In genomic region chr7:25387811-25388440, GRCm38 (mm10) we compare ENCODE assay signal across 20 mouse cellular contexts. TPM values are rescaled to one million over a fixed set of nuclear protein-coding genes. Genes with fewer than 3 reads are reported as not detected.
DNase-seq lines count a peak whose midpoint lies in the region; ATAC-seq and TF ChIP-seq lines count a peak whose summit lies in the region.
"Had no signal": no experiment of that assay in that cellular context is flagged by ENCODE, and none has a peak within 500 bp of the region (broad histone marks: within the 10 kb centered on the region; RNA-seq: fewer than 3 reads in every experiment).

No protein-coding gene starts in this region.

- no peak overlapping the region for H3K4me3 ChIP-seq in liver, embryonic 15.5 days (replicated peaks)
- H3K4me3 ChIP-seq in liver, embryonic 12.5 days, result no peak overlapping the region
- H3K4me3 ChIP-seq in small intestine, adult 2 months (ENCODE audit: low read depth, low read length), result peak overlapping the region; percentile 47
- H3K4me3 ChIP-seq: heart, embryonic 13.5 days; hindbrain, embryonic 13.5 days; limb, embryonic 10.5 days; liver, embryonic 13.5 days; neural tube, embryonic 13.5 days had no signal

- H3K27me3 ChIP-seq in liver, embryonic 15.5 days, result no peaks in the 10 kb centered on the region
- H3K27me3 ChIP-seq in liver, embryonic 12.5 days (replicated peaks), result no peaks in the 10 kb centered on the region
- H3K27me3 ChIP-seq in small intestine, adult 2 months (ENCODE audit: control insufficient read depth, insufficient read depth, low read length), result no peaks in the 10 kb centered on the region
- H3K27me3 ChIP-seq: CH12.LX; heart, embryonic 13.5 days; hindbrain, embryonic 13.5 days; liver, embryonic 13.5 days; neural tube, embryonic 13.5 days had no signal

- DNase-seq in gastrocnemius, postnatal 25 days, result peak; percentile 28
- DNase-seq in gastrocnemius, adult 8-10 months (ENCODE audit: low spot score in 2 of 2), result no peak
- DNase-seq in adrenal gland, postnatal 10 days, result peak; percentile 61
- DNase-seq: kidney, adult 11 months; kidney, postnatal 4 days; layer of hippocampus, postnatal 36 days; liver, embryonic 13.5 days; lung, postnatal 14 days; right cerebral cortex, postnatal 4 days had no signal

- H3K27ac ChIP-seq in liver, embryonic 15.5 days (replicated peaks), result 0 out of 2 replicates have a peak overlapping the region, but pooled peaks have one; percentile 14
- no peak overlapping the region for H3K27ac ChIP-seq in liver, embryonic 12.5 days
- H3K27ac ChIP-seq in small intestine, adult 2 months (ENCODE audit: insufficient read depth, low read depth, low read length), result peak overlapping the region; percentile 97
- H3K27ac ChIP-seq: hindbrain, embryonic 13.5 days; limb, embryonic 10.5 days; liver, embryonic 13.5 days; neural tube, embryonic 13.5 days had no signal

- TF ChIP-seq POLR2A in small intestine, adult 2 months (IDR thresholded peaks at IDR 0.05; ENCODE audit: low read depth, low read length), result no peak

- no peak overlapping the region for H3K4me2 ChIP-seq in liver, embryonic 15.5 days
- H3K4me2 ChIP-seq in liver, embryonic 12.5 days, result no peak overlapping the region
- H3K4me2 ChIP-seq: heart, embryonic 13.5 days; hindbrain, embryonic 13.5 days; liver, embryonic 13.5 days; neural tube, embryonic 13.5 days had no signal

- no peak overlapping the region for H3K9ac ChIP-seq in liver, embryonic 15.5 days
- H3K9ac ChIP-seq in liver, embryonic 12.5 days, result no peak overlapping the region
- H3K9ac ChIP-seq: heart, embryonic 13.5 days; hindbrain, embryonic 13.5 days; liver, embryonic 13.5 days; neural tube, embryonic 13.5 days had no signal

- no peak for ATAC-seq in liver, embryonic 15.5 days (ENCODE audit: insufficient read depth)
- no peak for ATAC-seq in liver, embryonic 12.5 days
- ATAC-seq in megakaryocyte, adult 5-6 weeks (ENCODE audit: poor library complexity, severe bottlenecking), result no peak
- ATAC-seq: forebrain, embryonic 14.5 days had no signal

- 86% methylated on average over 18 of the region's 18 CpGs for WGBS in liver, embryonic 15.5 days (ENCODE audit: insufficient replicate concordance)
- WGBS in liver, embryonic 12.5 days (ENCODE audit: insufficient replicate concordance), result 85% methylated on average over 18 of the region's 18 CpGs
- 86% methylated on average over 18 of the region's 18 CpGs for WGBS in small intestine, adult 2 months

- no peak for TF ChIP-seq CTCF in small intestine, adult 2 months (IDR thresholded peaks at IDR 0.05; ENCODE audit: extremely low read depth, insufficient read length, insufficient replicate concordance, low read depth, low read length)

- peaks cover 23% of the 10 kb centered on the region for H3K36me3 ChIP-seq in liver, embryonic 15.5 days (replicated peaks)
- H3K36me3 ChIP-seq in liver, embryonic 12.5 days, result peaks cover 39% of the 10 kb centered on the region
- peaks cover 43% of the 10 kb centered on the region for H3K36me3 ChIP-seq in small intestine, adult 2 months (ENCODE audit: control insufficient read depth, insufficient read depth, low read length)

- H3K4me1 ChIP-seq in liver, embryonic 15.5 days (replicated peaks), result peaks cover 75% of the 10 kb centered on the region
- H3K4me1 ChIP-seq in liver, embryonic 12.5 days, result peaks cover 59% of the 10 kb centered on the region
- peaks cover 54% of the 10 kb centered on the region for H3K4me1 ChIP-seq in small intestine, adult 2 months (ENCODE audit: control insufficient read depth, insufficient read depth, insufficient read length, low read length)

- no peaks in the 10 kb centered on the region for H3K9me3 ChIP-seq in liver, embryonic 15.5 days (replicated peaks)
- H3K9me3 ChIP-seq in liver, embryonic 12.5 days (replicated peaks), result no peaks in the 10 kb centered on the region
- H3K9me3 ChIP-seq: heart, embryonic 13.5 days; hindbrain, embryonic 13.5 days; limb, embryonic 10.5 days; liver, embryonic 13.5 days; neural tube, embryonic 13.5 days had no signal

RNA-seq across cellular contexts. Expression of gene Lipe, which starts 10.6 kb away (rescaled TPM):
- 10 to 100 TPM; 12.8 to 42.6 TPM for total RNA-seq in gastrocnemius, postnatal 25 days (2021)
- total RNA-seq in gastrocnemius, adult 8-10 months (2022), result 10 to 100 TPM; 10.6 to 28.0 (median 19.9) TPM
- polyA plus RNA-seq in liver, embryonic 15.5 days (2015; fragmentation: Nextera tagmentation; extraction: Ambion mirVana), result 3.4 and 3.8 TPM in 2 replicates
- 2.9 and 3.3 TPM in 2 replicates for polyA plus RNA-seq in liver, embryonic 12.5 days (2016; fragmentation: Nextera tagmentation; extraction: Ambion mirVana)
- 100 to 1,000 TPM; 391 to 441 TPM for total RNA-seq in adrenal gland, postnatal 10 days (2021)
- polyA plus RNA-seq in small intestine, adult 2 months (2012; rRNA removed), result 56.9 and 186 TPM in 2 replicates
- 17.4 and 20.6 TPM in 2 replicates for total RNA-seq in megakaryocyte, adult 5-6 weeks (2015)
- total RNA-seq in megakaryocyte, adult 5-6 weeks (2017), result 17.3 and 23.6 TPM in 2 replicates

RNA-seq across cellular contexts. Expression of gene Cnfn, which starts 18.4 kb away (rescaled TPM):
- total RNA-seq in gastrocnemius, postnatal 25 days (2021), result not detected
- not detected for total RNA-seq in gastrocnemius, adult 8-10 months (2022)
- 0.24 TPM in 1 of 2 replicates, not detected in the other for polyA plus RNA-seq in liver, embryonic 15.5 days (2015; fragmentation: Nextera tagmentation; extraction: Ambion mirVana)
- not detected in 2 replicates for polyA plus RNA-seq in liver, embryonic 12.5 days (2016; fragmentation: Nextera tagmentation; extraction: Ambion mirVana)
- not detected for total RNA-seq in adrenal gland, postnatal 10 days (2021)
- polyA plus RNA-seq in small intestine, adult 2 months (2012; rRNA removed), result 0.48 and 0.84 TPM in 2 replicates
- not detected in 2 replicates for total RNA-seq in megakaryocyte, adult 5-6 weeks (2015)
- not detected in 2 replicates for total RNA-seq in megakaryocyte, adult 5-6 weeks (2017)
- total RNA-seq: CH12.LX; layer of hippocampus, postnatal 36 days; monocyte, adult 5-6 weeks had no signal
- polyA plus RNA-seq: forebrain, embryonic 14.5 days; heart, embryonic 13.5 days; hindbrain, embryonic 13.5 days; limb, embryonic 10.5 days; neural tube, embryonic 13.5 days had no signal

RNA-seq across cellular contexts. Expression of gene Cxcl17, which starts 24.8 kb away (rescaled TPM):
- not detected for total RNA-seq in gastrocnemius, postnatal 25 days (2021)
- total RNA-seq in gastrocnemius, adult 8-10 months (2022), result not detected
- polyA plus RNA-seq in liver, embryonic 15.5 days (2015; fragmentation: Nextera tagmentation; extraction: Ambion mirVana), result not detected in 2 replicates
- polyA plus RNA-seq in liver, embryonic 12.5 days (2016; fragmentation: Nextera tagmentation; extraction: Ambion mirVana), result 0.30 TPM in 1 of 2 replicates, not detected in the other
- not detected for total RNA-seq in adrenal gland, postnatal 10 days (2021)
- 3.8 TPM in 1 of 2 replicates, not detected in the other for polyA plus RNA-seq in small intestine, adult 2 months (2012; rRNA removed)
- not detected in 2 replicates for total RNA-seq in megakaryocyte, adult 5-6 weeks (2015)
- total RNA-seq in megakaryocyte, adult 5-6 weeks (2017), result not detected in 2 replicates
- total RNA-seq: CH12.LX; layer of hippocampus, postnatal 36 days; monocyte, adult 5-6 weeks had no signal
- polyA plus RNA-seq: forebrain, embryonic 14.5 days; liver, embryonic 13.5 days had no signal

Comparison
In these comparisons a context has a peak if more than half of its experiments do, and no peak if none do; other contexts are left out.
1. DNase-seq: peak in gastrocnemius, postnatal 25 days (single experiment) and adrenal gland, postnatal 10 days (single experiment); none in gastrocnemius, adult 8-10 months (0 of 2).
2. RNA of gene Lipe, which starts 10.6 kb away (total RNA-seq): 391 to 441 TPM in adrenal gland, postnatal 10 days; 12.8 to 42.6 TPM in gastrocnemius, postnatal 25 days, 10.6 to 28.0 TPM in gastrocnemius, adult 8-10 months and 17.3 to 23.6 TPM in megakaryocyte, adult 5-6 weeks; every median in the first group is over 4 times any median in the second.